Mouse (Mus musculus): ENCODE measurements around the gene Ppp1r12b. TPM values are rescaled to one million over a fixed set of nuclear protein-coding genes. Genes with fewer than 3 reads are reported as not detected.

The Ppp1r12b gene
- polyA plus RNA-seq, 1 experiment: 17.8 TPM

DNA sequence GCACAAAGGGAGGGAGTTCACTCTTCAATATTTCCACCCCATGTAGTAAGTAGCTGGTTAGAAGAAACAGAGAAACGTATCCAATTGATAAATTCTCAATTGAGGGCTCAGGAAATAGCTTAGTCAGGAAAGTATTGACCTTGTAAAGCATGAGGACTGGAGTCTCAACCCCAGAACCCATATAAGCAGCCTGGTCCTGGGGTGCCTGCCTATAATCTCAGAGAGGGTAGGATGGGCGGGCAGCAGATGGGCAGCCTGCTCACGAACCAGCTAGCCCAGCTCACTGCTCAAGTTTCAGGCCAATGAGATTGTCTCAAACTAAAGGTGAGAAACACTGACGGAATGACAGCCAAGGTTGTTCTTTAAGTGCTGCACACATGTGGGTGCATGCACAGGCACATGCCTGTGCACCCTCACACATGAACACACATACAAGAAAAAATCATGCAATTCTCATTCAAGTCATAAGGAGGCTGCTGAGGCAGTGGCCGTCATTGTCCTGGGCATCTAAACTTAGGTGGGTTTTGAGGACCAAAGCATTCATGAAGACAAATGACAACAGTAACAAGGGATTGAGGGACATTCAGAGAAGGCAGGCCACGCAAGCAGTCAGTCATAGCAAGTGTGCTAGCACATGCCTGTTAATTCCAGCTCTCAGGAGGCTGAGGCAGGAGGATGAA, 137.7 kb downstream of the Ppp1r12b start:
- Histone ChIP-seq H3K4me3 (replicated peaks; ENCODE audit: control insufficient read depth, low read depth, low read length) (no peak overlapping the region), H3K4me1 (ENCODE audit: control insufficient read depth, insufficient read depth, low read length) (peaks cover 2% of the 10 kb centered on the region), H3K27ac (ENCODE audit: control insufficient read depth, insufficient read depth, low read depth, low read length, poor library complexity) (no peak overlapping the region)
- TF ChIP-seq CTCF (IDR thresholded peaks at IDR 0.05; ENCODE audit: control insufficient read depth, insufficient read depth, low read length) (no peak), POLR2A (IDR thresholded peaks at IDR 0.05; ENCODE audit: borderline replicate concordance, control insufficient read depth, low read depth, low read length) (no peak)
- 90% methylated on average over 6 of the region's 6 CpGs for WGBS

DNA sequence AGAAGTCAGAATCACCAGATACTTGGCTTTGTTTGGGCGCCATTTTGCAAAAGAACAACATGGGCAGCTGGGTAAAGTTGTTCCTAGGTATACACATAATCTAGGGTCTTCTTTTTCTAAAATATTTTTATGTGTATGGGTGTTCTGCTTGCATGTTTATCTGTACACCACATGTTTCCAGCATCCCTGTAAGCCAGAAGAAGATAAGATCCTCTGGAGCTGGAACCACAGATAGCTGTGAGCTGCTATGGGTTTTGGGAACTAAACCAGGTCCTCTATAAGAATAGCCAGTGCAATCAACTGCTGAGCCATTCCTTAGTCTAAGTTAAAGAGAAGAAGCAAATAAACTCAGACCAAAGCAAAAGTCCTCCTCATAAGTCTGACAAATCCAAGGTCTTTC, 138.6 kb downstream of the Ppp1r12b start:
- Histone ChIP-seq H3K4me1 (ENCODE audit: control insufficient read depth, insufficient read depth, low read length) (peaks cover 2% of the 10 kb centered on the region), H3K27ac (ENCODE audit: control insufficient read depth, insufficient read depth, low read depth, low read length, poor library complexity) (no peak overlapping the region), H3K4me3 (replicated peaks; ENCODE audit: control insufficient read depth, low read depth, low read length) (no peak overlapping the region)
- WGBS: 86% methylated on average over 1 of the region's 1 CpGs
- TF ChIP-seq CTCF (IDR thresholded peaks at IDR 0.05; ENCODE audit: control insufficient read depth, insufficient read depth, low read length) (no peak), POLR2A (IDR thresholded peaks at IDR 0.05; ENCODE audit: borderline replicate concordance, control insufficient read depth, low read depth, low read length) (no peak)

GRCm38 (mm10) chr1:134816617-134817016, 139.1 kb downstream of the Ppp1r12b start:
- Histone ChIP-seq H3K4me3 (replicated peaks; ENCODE audit: control insufficient read depth, low read depth, low read length) (no peak overlapping the region), H3K4me1 (ENCODE audit: control insufficient read depth, insufficient read depth, low read length) (peaks cover 2% of the 10 kb centered on the region), H3K27ac (ENCODE audit: control insufficient read depth, insufficient read depth, low read depth, low read length, poor library complexity) (no peak overlapping the region)
- WGBS: 47% methylated on average over 6 of the region's 6 CpGs
- TF ChIP-seq CTCF (IDR thresholded peaks at IDR 0.05; ENCODE audit: control insufficient read depth, insufficient read depth, low read length): no peak
- no peak for TF ChIP-seq POLR2A (IDR thresholded peaks at IDR 0.05; ENCODE audit: borderline replicate concordance, control insufficient read depth, low read depth, low read length)

DNA sequence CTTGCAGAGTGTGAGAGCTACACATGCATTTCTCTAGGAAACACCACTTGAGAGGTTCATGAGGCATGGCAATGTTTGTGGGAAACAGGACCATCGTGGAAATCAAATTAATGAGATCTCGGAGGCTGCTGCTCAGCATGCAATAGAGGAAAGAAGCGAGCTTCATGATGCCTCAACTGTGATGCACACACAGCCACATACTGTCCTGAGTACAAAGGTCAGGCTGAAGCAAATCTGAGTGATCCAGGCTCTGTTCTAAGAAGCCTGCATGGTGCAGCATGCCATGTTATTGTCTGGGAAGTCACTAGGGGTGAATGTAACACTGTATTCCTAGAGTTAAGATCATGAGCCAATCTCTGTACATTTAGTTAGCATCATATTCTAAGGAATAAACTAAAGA, 140.0 kb downstream of the Ppp1r12b start:
- H3K27ac ChIP-seq (ENCODE audit: control insufficient read depth, insufficient read depth, low read depth, low read length, poor library complexity): no peak overlapping the region
- WGBS: 92% methylated on average over 3 of the region's 3 CpGs
- H3K4me1 ChIP-seq (ENCODE audit: control insufficient read depth, insufficient read depth, low read length): peaks cover 2% of the 10 kb centered on the region
- no peak overlapping the region for H3K4me3 ChIP-seq (replicated peaks; ENCODE audit: control insufficient read depth, low read depth, low read length)
- TF ChIP-seq POLR2A (IDR thresholded peaks at IDR 0.05; ENCODE audit: borderline replicate concordance, control insufficient read depth, low read depth, low read length) (no peak), CTCF (IDR thresholded peaks at IDR 0.05; ENCODE audit: control insufficient read depth, insufficient read depth, low read length) (no peak)

- Histone ChIP-seq H3K4me1 (ENCODE audit: control insufficient read depth, insufficient read depth, low read length) (peaks cover 3% of the 10 kb centered on the region), H3K4me3 (replicated peaks; ENCODE audit: control insufficient read depth, low read depth, low read length) (no peak overlapping the region), H3K27ac (ENCODE audit: control insufficient read depth, insufficient read depth, low read depth, low read length, poor library complexity) (no peak overlapping the region)
- TF ChIP-seq POLR2A (IDR thresholded peaks at IDR 0.05; ENCODE audit: borderline replicate concordance, control insufficient read depth, low read depth, low read length) (no peak), CTCF (IDR thresholded peaks at IDR 0.05; ENCODE audit: control insufficient read depth, insufficient read depth, low read length) (no peak)
- WGBS: 91% methylated on average over 9 of the region's 9 CpGs
These were observed 150.3 kb downstream of the Ppp1r12b start for GRCm38 (mm10) chr1:134805471-134805870.

DNA sequence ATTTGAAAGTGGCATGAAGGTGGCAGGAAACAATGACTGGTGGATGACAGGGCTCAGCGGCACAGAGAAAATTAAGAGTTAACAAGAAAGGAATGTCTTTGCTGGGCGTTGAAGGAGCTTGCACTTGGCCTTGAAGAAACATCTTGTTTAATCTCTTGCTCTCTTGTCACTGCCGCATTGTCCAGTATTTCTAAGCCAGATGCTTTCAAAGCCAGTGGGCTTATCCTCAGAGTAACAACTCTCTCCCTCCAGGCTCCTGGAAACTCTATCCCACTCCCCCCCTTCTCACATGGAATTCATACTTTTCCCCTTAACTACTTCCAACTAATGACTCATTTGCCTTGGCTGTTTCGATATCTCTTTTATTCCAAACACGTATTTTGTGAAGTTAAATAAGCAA, 151.4 kb downstream of the Ppp1r12b start:
- no peak for TF ChIP-seq POLR2A (IDR thresholded peaks at IDR 0.05; ENCODE audit: borderline replicate concordance, control insufficient read depth, low read depth, low read length)
- TF ChIP-seq CTCF (IDR thresholded peaks at IDR 0.05; ENCODE audit: control insufficient read depth, insufficient read depth, low read length): no peak
- 78% methylated on average over 5 of the region's 5 CpGs for WGBS
- Histone ChIP-seq H3K4me1 (ENCODE audit: control insufficient read depth, insufficient read depth, low read length) (peaks cover 3% of the 10 kb centered on the region), H3K4me3 (replicated peaks; ENCODE audit: control insufficient read depth, low read depth, low read length) (no peak overlapping the region), H3K27ac (ENCODE audit: control insufficient read depth, insufficient read depth, low read depth, low read length, poor library complexity) (no peak overlapping the region)

DNA sequence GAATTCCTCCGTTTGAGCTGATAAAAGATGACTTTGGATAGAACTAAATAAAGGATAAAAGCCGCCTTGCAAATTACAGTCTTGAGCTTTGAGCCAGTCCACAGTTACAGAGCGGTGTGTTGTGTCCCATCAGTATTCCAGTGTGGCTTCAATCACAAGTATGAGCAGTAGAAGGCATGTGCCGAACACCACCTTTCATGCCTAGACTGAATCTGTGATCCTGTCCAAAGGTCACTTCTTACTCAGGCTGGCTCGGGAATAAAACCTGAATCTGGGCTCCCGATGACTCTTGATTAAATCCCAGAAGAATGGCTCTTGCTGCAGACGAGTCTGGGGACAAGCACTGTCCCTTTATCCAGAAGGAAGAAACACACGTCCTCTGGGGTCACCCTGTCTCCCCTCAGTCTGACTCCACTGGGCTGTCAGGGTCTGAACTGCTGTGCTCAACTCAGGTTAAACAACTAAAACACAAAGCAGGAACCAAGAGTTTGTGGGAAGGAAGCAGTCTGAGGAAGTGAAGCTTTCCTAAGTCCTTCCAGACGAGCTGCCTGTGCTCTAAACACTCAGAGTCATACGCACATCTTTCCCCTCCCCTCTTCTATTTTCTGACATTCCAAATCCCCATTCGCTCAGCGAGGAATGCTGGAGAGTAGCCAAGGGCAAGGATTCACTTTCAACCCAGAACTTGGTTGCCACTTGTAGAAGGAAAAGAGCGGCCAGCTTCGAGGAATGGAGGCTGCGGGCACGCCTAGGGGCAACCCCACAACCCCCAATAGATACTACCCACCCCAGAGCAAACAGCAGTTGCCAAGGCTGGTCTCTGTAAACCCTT, 152.2 kb downstream of the Ppp1r12b start:
- Histone ChIP-seq H3K4me1 (ENCODE audit: control insufficient read depth, insufficient read depth, low read length) (peaks cover 3% of the 10 kb centered on the region), H3K4me3 (replicated peaks; ENCODE audit: control insufficient read depth, low read depth, low read length) (peak overlapping the region; percentile 5), H3K27ac (ENCODE audit: control insufficient read depth, insufficient read depth, low read depth, low read length, poor library complexity) (no peak overlapping the region)
- no peak for TF ChIP-seq CTCF (IDR thresholded peaks at IDR 0.05; ENCODE audit: control insufficient read depth, insufficient read depth, low read length)
- TF ChIP-seq POLR2A (IDR thresholded peaks at IDR 0.05; ENCODE audit: borderline replicate concordance, control insufficient read depth, low read depth, low read length): no peak
- 70% methylated on average over 16 of the region's 16 CpGs for WGBS

DNA sequence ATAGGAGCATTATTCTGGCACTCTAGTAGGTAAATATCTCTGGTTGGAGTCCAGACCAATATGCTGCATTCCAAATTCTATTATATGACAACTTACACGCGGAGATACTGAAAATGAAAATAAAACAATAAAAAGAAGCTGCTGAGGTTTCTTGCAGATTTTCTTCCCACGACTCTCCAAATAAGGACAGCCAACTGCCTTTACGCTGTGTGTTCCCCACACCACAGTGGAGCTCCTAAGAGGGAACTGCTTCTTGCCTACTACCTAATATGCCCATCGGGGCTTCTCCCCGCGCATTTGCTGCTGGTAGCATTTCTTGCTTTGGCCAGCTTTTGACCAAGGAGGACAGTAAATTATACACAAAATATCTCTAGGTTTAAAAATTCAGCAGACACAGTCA, 154.0 kb downstream of the Ppp1r12b start:
- 81% methylated on average over 7 of the region's 7 CpGs for WGBS
- Histone ChIP-seq H3K4me3 (replicated peaks; ENCODE audit: control insufficient read depth, low read depth, low read length) (no peak overlapping the region), H3K4me1 (ENCODE audit: control insufficient read depth, insufficient read depth, low read length) (peaks cover 3% of the 10 kb centered on the region), H3K27ac (ENCODE audit: control insufficient read depth, insufficient read depth, low read depth, low read length, poor library complexity) (no peak overlapping the region)
- TF ChIP-seq POLR2A (IDR thresholded peaks at IDR 0.05; ENCODE audit: borderline replicate concordance, control insufficient read depth, low read depth, low read length): no peak
- TF ChIP-seq CTCF (IDR thresholded peaks at IDR 0.05; ENCODE audit: control insufficient read depth, insufficient read depth, low read length): no peak

Data from bone marrow, adult 2 months (tissue).